Mouse (Mus musculus): ENCODE data around the gene Mpv17. TPM values are rescaled to one million over a fixed set of nuclear protein-coding genes. Genes with fewer than 3 reads are reported as not detected.

Gene Mpv17
- total RNA-seq, 2 experiments from 2014 or later = 19.1 to 23.9 TPM

DNA sequence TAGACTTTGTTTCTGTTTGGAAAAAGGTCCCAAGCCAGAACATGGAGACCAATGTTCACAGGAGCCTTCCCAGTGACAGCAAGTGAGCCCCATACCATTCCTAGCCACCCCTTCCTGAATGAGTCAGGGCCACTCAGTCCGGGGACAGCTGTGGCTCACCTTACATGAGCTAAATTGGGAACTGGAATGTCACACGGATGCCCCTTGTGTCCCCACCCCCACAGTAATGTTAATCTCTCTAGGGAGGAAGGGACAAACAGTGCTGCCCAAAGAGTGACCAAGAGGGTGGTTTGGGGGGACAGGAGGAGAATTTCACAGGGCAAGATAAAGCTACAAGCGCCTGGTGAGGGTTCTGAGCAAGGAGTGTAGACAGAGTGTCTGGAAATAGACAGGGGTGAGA is 37.7 kb downstream of the Mpv17 start, which contains the start of gene Trim54:
Gene Trim54 (plus strand): TSS at position 359 of the 400 bp plus-strand sequence.
- DNase-seq = no peak
- intact Hi-C loops (cut with DNase I) = no loop called here

DNA sequence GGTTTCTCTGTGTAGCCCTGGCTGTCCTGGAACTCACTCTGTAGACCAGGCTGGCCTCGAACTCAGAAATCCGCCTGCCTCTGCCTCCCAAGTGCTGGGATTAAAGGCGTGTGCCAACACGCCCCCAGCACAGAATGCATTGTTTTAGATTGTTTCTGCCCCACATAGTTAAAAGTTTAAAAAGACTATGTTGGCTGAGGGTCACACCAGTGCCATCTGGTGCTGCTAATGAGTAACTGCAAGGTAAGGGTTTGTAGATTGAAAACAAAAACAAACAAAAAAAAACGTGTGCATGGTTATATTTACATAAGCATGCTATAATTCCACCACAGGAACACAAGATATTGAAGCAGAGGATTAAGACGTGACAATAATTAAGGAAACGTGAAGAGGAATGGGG is 43.3 kb downstream of the Mpv17 start:
- no peak for DNase-seq
- intact Hi-C loops (cut with DNase I) = no loop called here

DNA sequence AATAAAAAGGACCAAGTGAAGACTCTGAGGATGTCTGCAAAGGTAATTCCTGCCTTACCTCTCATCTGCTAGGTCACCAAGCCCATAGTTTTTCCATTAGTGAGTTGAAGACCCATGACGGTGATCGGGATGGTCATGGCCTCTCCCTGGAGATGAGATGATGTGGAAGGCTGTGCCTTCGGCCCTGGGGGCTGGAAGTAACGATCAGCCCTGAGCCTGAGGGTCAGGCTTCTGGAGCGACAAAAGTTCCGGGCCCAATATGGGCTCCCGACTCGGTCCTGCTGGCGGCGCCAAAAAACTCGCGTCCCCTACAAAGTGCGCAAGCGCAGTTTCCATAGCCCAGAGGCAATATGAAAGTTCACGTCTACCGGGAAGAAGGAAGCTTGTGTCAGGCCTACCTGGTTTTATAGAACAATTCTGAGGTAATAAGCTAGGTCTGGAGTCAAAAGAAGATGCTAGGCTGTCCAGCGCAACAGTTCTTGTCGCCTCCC is 46.0 kb downstream of the Mpv17 start, which contains the start of gene Slc30a3:
Gene Slc30a3 (minus strand): TSS at position 238 of the 491 bp plus-strand sequence.
- intact Hi-C loops (cut with DNase I) = loop anchor here (5.0 kb wide), 1 partner anchor 51 kb away; no protein-coding TSS in a partner anchor
- no peak for DNase-seq

DNA sequence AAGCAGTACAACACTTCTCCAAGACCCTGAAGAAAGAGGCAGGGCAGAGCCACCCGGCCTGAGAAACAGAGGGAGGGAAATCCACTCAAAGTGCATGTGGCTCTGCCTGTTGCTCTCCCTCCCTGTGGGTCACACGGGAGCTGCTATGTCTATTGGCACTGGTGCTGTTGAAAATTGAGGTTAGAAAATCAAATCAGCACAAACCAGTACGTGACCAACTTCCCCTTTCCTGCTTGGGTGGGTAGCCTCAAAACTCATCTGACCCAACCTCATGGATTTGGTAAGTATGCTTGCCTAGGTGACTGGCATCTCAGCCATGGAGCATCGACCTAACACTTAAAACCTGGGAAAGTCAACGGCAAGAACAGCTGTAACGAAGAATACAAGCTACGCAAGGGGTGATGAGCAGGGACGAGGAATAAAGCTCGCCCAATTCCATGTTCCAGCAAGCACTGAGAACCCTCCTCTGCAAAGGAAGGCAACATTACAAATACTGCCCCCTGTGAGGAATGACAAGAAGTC is 48.2 kb downstream of the Mpv17 start, which contains the start of gene Dnajc5g:
Gene Dnajc5g (plus strand): TSS at position 472 of the 522 bp plus-strand sequence.
- no peak for DNase-seq

DNA sequence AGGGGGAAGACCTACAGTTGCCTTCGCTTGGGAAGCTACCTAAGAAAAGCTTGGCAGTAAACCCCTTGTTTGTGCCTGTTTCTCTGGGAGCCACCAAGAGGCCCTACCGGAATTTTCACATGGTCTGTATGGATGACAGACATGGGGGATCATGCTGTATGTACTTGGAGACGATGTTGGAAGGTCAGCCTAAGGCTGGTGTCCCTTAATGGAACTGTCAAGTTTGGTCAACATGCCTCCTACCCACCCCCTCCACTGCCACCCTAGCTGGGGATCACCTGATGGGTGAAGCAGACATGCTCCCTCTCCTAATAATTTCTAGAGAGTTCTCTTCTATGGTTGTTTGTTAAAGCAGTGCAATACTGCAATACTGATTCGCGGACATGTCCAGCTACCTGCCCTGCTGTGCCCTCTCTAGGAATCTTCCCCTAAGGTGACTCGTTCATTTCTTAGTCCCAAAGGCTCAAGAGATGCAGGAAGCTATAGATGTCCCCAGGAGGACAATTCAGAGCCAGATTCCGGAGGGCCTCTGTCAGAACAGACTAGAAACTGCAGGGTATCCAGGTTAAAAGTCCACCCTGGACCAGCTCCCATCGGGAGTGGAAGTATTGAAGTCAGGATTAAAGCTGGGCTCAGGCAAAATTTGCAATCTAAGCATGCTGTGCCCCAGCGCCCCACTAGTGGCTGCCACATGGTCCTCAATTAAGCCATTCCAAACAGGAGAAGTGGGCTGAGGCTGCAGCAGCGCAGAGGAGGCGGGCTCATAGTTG is 58.2 kb downstream of the Mpv17 start:
- intact Hi-C loops (cut with DNase I) = no loop called here
- no peak for DNase-seq

More for the DNA sequence above, 48.2 kb downstream of the Mpv17 start, which contains the start of gene Dnajc5g:
- intact Hi-C loops (cut with DNase I) = loop anchor here (5.0 kb wide), 1 partner anchor 49 kb away; no protein-coding TSS in a partner anchor

DNA sequence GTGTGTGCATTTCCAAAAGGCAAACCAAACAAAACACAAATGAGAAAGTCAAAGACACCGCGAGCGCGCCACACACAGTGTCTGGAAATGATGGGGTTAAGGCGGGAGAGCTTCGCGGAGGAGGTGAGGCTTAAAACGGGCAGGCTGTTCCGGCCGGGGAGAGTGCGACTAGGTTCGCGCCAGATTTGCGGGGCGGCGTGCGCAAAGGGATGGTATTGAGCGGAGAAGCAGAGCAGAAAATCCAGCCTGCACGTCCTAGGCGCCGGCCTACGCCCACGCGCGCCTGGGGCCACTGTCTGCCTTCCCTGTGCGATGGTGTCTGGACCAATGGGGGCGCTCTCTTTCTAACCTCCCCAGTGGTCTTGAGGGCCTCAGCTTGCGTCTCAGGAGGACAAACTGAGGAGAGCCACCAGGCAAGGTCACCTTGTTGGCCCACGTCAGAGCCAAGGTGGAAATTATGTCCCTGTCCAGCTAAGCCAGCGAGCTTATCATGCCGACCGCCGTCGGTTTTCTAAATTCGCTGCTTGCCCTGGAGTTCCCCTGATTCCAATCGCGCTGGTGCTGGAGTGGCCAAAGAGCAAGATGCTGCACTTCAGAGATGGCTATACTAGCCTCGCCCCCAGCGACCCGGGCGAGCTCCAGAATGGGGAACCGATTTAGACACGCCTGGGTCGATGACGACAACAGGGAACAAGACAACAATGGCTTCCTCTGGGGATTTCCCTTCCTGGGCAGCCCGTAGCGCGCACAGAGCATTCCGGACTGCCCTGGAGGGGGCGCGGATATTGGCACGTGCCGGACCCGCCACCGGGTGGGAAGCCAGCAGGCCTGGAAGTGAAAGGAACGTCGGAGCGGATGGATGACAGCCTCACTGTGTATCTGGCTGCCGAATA is 59.0 kb downstream of the Mpv17 start:
- DNase-seq = peak in 1 of 2 experiments; percentile 38
- intact Hi-C loops (cut with DNase I) = no loop called here

DNA sequence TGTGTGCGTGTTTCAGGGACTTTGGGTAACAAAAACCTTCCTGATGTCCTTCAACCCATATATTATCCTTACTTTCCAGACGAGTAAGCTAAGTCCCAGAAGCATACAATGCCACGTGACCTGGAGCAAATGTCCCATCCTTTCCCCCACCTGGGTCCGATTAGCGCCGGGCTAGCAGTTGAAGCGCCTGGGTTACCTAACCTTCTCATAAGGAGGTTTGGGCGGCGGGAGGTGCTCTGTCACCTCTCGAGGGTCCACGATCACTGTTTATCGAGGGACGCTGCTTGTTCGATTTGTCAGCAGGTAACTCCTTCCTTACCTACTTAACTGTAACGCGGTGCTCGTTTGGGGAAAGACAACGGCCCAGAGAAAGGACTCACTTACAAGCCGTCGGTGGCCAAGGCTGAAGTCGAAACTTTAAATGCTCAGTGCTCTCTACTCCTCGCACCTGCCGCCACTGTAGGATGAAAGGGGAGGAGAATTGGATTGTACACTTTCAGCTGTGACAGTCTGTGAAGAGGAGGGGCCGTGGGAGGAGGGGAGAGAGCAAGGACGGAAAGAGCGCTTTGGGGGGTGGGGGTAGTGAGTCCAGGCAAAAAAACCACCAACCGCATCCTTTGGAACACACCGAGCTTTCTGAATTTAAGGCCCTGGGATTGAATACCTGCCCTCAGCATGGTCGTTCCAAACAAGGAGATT is 59.8 kb downstream of the Mpv17 start:
- DNase-seq = no peak
- intact Hi-C loops (cut with DNase I) = no loop called here

DNA sequence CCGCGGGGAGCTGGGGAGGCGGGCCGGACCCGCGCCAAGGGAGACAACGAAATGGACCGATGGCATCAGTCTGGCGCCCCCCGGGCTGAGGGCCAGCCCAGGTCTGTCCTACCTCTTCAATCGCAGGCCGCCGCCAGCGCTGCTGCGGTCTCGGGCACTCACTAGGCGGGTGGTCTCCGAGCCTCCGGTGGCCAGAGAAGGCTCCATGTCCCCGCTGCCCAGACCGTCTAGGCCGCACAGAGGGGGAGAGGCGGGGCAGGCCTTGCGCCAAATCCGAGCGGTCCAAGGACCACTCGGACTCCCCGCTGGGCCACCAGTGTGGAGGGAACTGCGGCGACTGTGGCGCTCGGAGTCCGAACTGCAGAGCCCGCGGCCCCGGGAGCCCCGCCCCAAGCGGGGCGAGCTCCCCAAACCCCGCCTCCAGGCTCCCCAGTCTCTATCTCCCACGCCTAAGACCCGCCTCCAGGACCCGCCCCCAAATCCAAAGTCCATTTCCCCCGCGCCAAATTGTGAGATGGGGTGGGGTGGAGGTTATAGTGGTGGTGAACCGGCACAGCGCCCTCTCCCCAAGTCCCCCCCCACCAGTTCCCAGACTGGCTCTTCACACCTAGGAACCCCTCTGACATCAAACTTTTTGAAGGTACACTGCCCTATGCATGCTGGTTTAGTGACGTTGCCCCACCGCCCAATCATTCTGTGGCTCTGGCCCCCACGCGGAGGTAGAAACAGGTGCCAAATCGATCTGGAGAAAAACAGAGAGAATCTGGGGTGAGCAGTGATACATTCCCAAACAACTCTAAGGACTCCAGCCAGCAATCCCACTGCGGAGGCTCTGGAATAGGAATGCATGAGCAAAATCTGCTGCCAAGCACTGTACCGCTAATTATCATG is 60.7 kb downstream of the Mpv17 start:
- no peak for DNase-seq
- intact Hi-C loops (cut with DNase I) = no loop called here

DNA sequence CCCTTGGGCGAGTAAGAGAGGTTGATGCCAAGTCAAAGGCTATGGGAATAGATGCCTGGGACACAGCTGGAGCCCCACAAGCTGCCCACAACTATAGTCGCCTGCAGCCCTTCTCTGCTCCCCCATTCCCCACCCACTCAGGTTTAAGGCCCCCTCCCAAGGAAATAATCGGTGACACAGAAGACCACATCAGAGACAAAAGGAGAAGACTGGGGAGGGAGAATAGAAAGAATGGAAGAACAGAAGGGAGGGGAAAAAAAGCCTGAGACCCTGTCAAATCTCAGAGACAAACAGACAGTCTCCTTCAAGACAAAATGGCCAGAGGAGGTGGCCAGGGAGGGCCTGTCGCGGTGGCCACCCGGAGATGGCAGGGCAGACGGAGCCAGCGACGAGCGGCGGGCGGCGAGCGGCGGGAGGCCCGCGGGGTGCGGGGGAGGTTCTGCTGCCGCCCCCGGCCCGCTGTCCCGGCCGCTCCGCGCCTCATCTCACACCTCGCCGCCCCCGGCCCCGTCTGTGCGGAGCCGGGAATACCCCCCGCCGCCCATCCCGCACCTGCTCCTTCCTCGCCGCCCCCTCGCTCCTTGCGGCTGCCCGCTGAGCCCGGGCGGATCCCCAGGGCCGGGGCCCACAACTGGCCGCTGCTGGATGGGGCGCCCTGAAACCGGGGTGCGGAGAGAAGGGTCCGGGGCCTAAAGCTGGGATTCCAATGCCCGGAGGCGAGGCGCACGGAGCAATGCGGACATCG is 61.6 kb downstream of the Mpv17 start:
- intact Hi-C loops (cut with DNase I) = no loop called here
- DNase-seq = no peak

Other genes starting within 250 kb of the Mpv17 start
- 10 to 100 TPM; 94.1 to 99.6 TPM for gene Ost4, start 246.5 kb downstream of the Mpv17 start, total RNA-seq (2021)
- 1 to 10 TPM; 4.8 to 7.0 TPM for gene Emilin1, start 240.8 kb downstream of the Mpv17 start, total RNA-seq (2021)
- gene Khk, start 232.8 kb downstream of the Mpv17 start, total RNA-seq (2021) = 10 to 100 TPM; 27.1 to 30.3 TPM
- 1 to 10 TPM; 2.5 TPM for gene Cgref1, start 208.7 kb downstream of the Mpv17 start, total RNA-seq (2021)
- 10 to 100 TPM; 76.7 to 86.2 TPM for gene Preb, start 193.9 kb downstream of the Mpv17 start, total RNA-seq (2021)
- under 1 TPM; 0.15 to 0.32 TPM for gene Tcf23, start 185.6 kb downstream of the Mpv17 start, total RNA-seq (2021)
- gene Atraid, start 105.9 kb downstream of the Mpv17 start, total RNA-seq (2021) = 10 to 100 TPM; 42.4 to 43.6 TPM
- gene Slc5a6, start 105.3 kb downstream of the Mpv17 start, total RNA-seq (2021) = 1 to 10 TPM; 2.5 to 3.8 TPM
- gene Cad, start 99.5 kb downstream of the Mpv17 start, total RNA-seq (2021) = 10 to 100 TPM; 21.3 to 21.7 TPM
- gene Dnajc5g, start 48.0 kb downstream of the Mpv17 start, total RNA-seq (2021) = not detected
- not detected for gene Slc30a3, start 46.0 kb downstream of the Mpv17 start, total RNA-seq (2021)
- gene Trim54, start 37.5 kb downstream of the Mpv17 start, total RNA-seq (2021) = 100 to 1,000 TPM; 349 to 367 TPM
- not detected for gene Ucn, start 15.4 kb downstream of the Mpv17 start, total RNA-seq (2021)
- 1 to 10 TPM in 1 of 2 experiments, under 1 TPM in 1; 0.59 to 1.7 TPM for gene Gm29609, start 25.7 kb upstream of the Mpv17 start, total RNA-seq (2021)
- 10 to 100 TPM; 17.8 to 20.8 TPM for gene Gtf3c2, start 25.9 kb upstream of the Mpv17 start, total RNA-seq (2021)
- 10 to 100 TPM; 28.1 to 29.7 TPM for gene Snx17, start 39.0 kb upstream of the Mpv17 start, total RNA-seq (2021)
- gene Eif2b4, start 39.2 kb upstream of the Mpv17 start, total RNA-seq (2021) = 10 to 100 TPM; 44.1 to 52.9 TPM
- 1 to 10 TPM; 5.1 to 5.8 TPM for gene Zfp513, start 48.1 kb upstream of the Mpv17 start, total RNA-seq (2021)
- 10 to 100 TPM; 33.9 to 47.2 TPM for gene Ppm1g, start 66.4 kb upstream of the Mpv17 start, total RNA-seq (2021)
- gene Nrbp1, start 86.6 kb upstream of the Mpv17 start, total RNA-seq (2021) = 10 to 100 TPM; 51.1 to 60.0 TPM
- gene Gm9970, start 87.0 kb upstream of the Mpv17 start, total RNA-seq (2021) = not detected
- 1 to 10 TPM in 1 of 2 experiments, under 1 TPM in 1; 0.81 to 1.6 TPM for gene Krtcap3, start 97.4 kb upstream of the Mpv17 start, total RNA-seq (2021)
- 10 to 100 TPM; 20.3 to 26.3 TPM for gene Ift172, start 136.9 kb upstream of the Mpv17 start, total RNA-seq (2021)
- 1 to 10 TPM in 1 of 2 experiments, under 1 TPM in 1; 0.74 to 1.3 TPM for gene Fndc4, start 141.8 kb upstream of the Mpv17 start, total RNA-seq (2021)
- not detected for gene Gckr, start 143.2 kb upstream of the Mpv17 start, total RNA-seq (2021)